Mouse (Mus musculus): Measurements from ENCODE around the gene Chrna5. TPM values are rescaled to one million over a fixed set of nuclear protein-coding genes. Genes with fewer than 3 reads are reported as not detected.

Chrna5 gene
- total RNA-seq, 2 experiments from 2014 or later: not detected

GRCm38 (mm10) chr9:55016926-55017325, 36.2 kb downstream of the Chrna5 start:
- DNase-seq: no peak
- intact Hi-C loops (cut with DNase I): no loop called here

GRCm38 (mm10) chr9:55023326-55023725, 42.6 kb downstream of the Chrna5 start:
- intact Hi-C loops (cut with DNase I): loop anchor here (10.0 kb wide), 1 partner anchor 371 kb away; no protein-coding TSS in a partner anchor
- no peak for DNase-seq

- intact Hi-C loops (cut with DNase I): loop anchor here (1.0 to 10.0 kb wide), 3 partner anchors 86 to 371 kb away; no protein-coding TSS in a partner anchor
- DNase-seq: peak; percentile 71 to 90
Observed at GRCm38 (mm10) chr9:55023902-55024583, 43.4 kb downstream of the Chrna5 start.

GRCm38 (mm10) chr9:55025534-55026274, 45.0 kb downstream of the Chrna5 start:
- intact Hi-C loops (cut with DNase I): loop anchor here (2.0 to 10.0 kb wide), 2 partner anchors 285 to 369 kb away; no protein-coding TSS in a partner anchor
- DNase-seq: no peak

- DNase-seq: peak in 1 of 2 experiments; percentile 9
- intact Hi-C loops (cut with DNase I): loop anchor here (10.0 kb wide), 1 partner anchor 369 kb away; no protein-coding TSS in a partner anchor
Observed at GRCm38 (mm10) chr9:55026275-55026663, 45.6 kb downstream of the Chrna5 start, which contains the start of gene Chrna3. Chrna3 (minus strand) TSS chr9:55026562.

GRCm38 (mm10) chr9:55031435-55032167, 50.9 kb downstream of the Chrna5 start:
- intact Hi-C loops (cut with DNase I): no loop called here
- DNase-seq: no peak

- intact Hi-C loops (cut with DNase I): no loop called here
Observed at GRCm38 (mm10) chr9:55038948-55039347, 58.3 kb downstream of the Chrna5 start.

GRCm38 (mm10) chr9:55039983-55040382, 59.3 kb downstream of the Chrna5 start:
- intact Hi-C loops (cut with DNase I): no loop called here
- DNase-seq: no peak

More at GRCm38 (mm10) chr9:55038948-55039347, 58.3 kb downstream of the Chrna5 start:
- DNase-seq: no peak

- DNase-seq: no peak
- intact Hi-C loops (cut with DNase I): no loop called here
Observed at GRCm38 (mm10) chr9:55041389-55041788, 60.7 kb downstream of the Chrna5 start.

- intact Hi-C loops (cut with DNase I): no loop called here
- no peak for DNase-seq
Observed at GRCm38 (mm10) chr9:55043688-55044087, 63.0 kb downstream of the Chrna5 start.

- no peak for DNase-seq
- intact Hi-C loops (cut with DNase I): no loop called here
Observed at GRCm38 (mm10) chr9:55045001-55045400, 64.3 kb downstream of the Chrna5 start.

- intact Hi-C loops (cut with DNase I): loop anchor here (2.0 kb wide), 1 partner anchor 64 kb away; no protein-coding TSS in a partner anchor
Observed at GRCm38 (mm10) chr9:55046764-55047163, 66.1 kb downstream of the Chrna5 start.

GRCm38 (mm10) chr9:55048211-55048880, 67.7 kb downstream of the Chrna5 start, which contains the start of gene Chrnb4:
Chrnb4 (minus strand) TSS chr9:55048779.
- intact Hi-C loops (cut with DNase I): no loop called here

More at GRCm38 (mm10) chr9:55046764-55047163, 66.1 kb downstream of the Chrna5 start:
- no peak for DNase-seq

GRCm38 (mm10) chr9:55055386-55055930, 74.8 kb downstream of the Chrna5 start:
- intact Hi-C loops (cut with DNase I): no loop called here
- DNase-seq: no peak

More at GRCm38 (mm10) chr9:55048211-55048880, 67.7 kb downstream of the Chrna5 start, which contains the start of gene Chrnb4:
- no peak for DNase-seq

Other genes with a start within 250 kb of the Chrna5 start
- gene Wdr61, start 246.4 kb upstream of the Chrna5 start, total RNA-seq (2021): 10 to 100 TPM; 39.7 to 45.6 TPM
- gene Crabp1, start 216.1 kb upstream of the Chrna5 start, total RNA-seq (2021): not detected
- 10 to 100 TPM; 43.7 to 48.7 TPM for gene Ireb2, start 117.1 kb upstream of the Chrna5 start, total RNA-seq (2021)
- gene Hykk, start 63.6 kb upstream of the Chrna5 start, total RNA-seq (2021): 1 to 10 TPM; 1.5 to 2.1 TPM
- gene Psma4, start 30.1 kb upstream of the Chrna5 start, total RNA-seq (2021): 100 to 1,000 TPM; 157 to 162 TPM
- gene AY074887, start 29.9 kb upstream of the Chrna5 start, total RNA-seq (2021): not detected
- gene Chrna3, start 45.7 kb downstream of the Chrna5 start, total RNA-seq (2021): not detected
- gene Chrnb4, start 67.9 kb downstream of the Chrna5 start, total RNA-seq (2021): not detected
- gene Ube2q2, start 168.0 kb downstream of the Chrna5 start, total RNA-seq (2021): 10 to 100 TPM; 29.5 to 30.9 TPM
- 10 to 100 TPM; 29.4 to 35.3 TPM for gene Fbxo22, start 228.0 kb downstream of the Chrna5 start, total RNA-seq (2021)